Mouse (Mus musculus) regulatory T cell (primary cell): ENCODE results near the gene Dzip1.

ENCODE experiments used
- in situ Hi-C: fragments of 300-600 bp; cut with MboI, MseI; formaldehyde crosslinking; loops from one replicate; pipeline ENCODE4 v1.15.1; 2025; ENCODE audit warnings: high pct_unique_total_duplicates

Gene Dzip1

DNA sequence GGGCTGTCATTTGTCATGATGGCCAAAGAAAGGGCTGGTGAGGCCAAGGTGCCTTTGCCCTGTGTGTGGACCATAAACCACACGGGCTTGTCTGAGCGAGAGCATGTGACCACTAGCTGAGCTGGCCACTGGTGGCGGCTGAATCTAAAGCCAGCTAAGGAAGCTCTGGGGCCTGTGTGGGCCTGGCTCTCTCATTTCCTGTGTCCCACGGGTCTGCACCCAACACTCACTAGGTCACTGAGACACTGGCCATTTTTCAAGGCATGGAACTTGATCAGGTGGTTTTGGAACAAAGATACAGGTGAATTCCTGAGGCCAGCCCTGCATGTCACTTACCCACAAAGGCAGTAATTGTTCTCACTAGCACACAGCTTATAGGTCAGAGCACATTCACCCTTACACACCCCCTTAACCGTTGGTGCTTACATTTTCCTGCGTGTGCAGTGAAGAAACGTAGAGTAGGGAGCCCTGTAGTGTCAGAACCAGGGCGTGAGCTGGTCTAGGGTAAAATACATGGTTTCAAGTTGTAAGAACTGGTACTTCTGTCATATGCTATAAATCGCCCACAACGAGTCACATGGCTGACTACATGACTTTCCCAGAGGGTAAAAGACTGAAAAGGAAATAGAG is 50.4 kb downstream of the Dzip1 start:
- in situ Hi-C loops: no loop called here

DNA sequence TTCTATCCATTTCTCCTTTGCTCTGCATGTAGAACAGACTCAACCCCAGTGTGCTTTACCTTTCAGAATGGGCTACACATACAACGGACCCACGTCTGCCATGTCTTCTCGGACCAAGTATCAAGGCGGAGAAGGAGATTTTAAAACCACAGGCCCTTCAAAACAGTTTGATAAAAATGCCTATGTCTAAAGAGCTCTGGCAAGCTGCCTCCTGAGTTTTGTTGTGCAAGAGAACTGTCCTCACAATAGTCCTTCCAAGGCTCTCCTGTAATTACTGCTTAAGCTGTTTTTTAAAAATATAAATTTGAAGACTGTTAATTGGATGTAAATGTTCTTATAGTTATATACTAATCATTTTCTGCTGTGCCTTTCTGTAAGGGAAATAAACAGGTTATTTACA is 51.1 kb downstream of the Dzip1 start:
- in situ Hi-C loops: no loop called here

DNA sequence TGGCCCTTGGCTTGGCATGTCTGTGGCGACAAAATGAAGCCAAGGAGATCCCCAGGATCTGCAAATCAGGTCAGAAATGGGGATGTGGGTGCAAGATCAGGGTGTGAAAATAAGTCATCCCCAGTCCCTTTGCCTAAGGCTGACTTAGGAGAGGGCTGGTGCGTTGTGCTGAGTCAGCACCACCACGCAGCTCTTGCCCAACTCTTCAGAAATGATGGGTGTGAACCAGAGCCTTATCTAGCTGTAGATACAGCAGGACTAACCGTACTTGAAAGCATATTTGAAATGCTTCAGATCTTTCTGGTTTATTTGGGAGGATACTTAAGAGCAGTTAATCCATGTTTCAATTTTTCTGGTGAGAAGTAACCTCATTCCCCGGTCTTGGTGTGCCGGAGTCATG is 55.5 kb downstream of the Dzip1 start:
- in situ Hi-C loops: no loop called here

DNA sequence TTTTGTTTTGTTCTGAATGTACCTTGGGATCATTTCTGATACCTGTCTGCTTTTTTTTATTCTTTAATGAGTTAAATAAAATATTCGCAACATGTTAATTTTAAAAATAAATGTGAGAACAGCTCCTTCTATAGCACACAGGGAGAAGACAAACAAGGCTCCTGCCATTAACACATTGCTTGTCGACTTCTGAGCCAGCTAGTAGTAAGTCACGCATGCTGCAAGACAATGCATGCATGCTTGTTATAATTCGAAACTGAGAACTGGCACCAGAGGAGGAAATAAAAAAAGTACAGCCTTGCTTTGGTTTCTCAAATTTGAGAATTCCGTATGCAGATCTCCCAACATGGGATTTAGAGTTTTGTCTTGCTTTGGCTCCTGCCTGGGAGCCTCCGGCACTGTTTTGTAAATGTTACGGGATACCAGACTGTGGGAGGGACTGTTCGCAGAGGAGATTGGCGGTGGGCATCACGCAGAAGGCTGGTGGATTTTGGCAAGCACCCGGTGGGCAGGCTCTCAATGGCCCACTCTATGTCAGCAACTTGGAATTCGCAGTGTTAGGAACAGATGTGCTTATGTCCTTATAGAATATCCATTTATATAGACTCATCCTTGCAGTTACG is 57.0 kb downstream of the Dzip1 start:
- in situ Hi-C loops: no loop called here

DNA sequence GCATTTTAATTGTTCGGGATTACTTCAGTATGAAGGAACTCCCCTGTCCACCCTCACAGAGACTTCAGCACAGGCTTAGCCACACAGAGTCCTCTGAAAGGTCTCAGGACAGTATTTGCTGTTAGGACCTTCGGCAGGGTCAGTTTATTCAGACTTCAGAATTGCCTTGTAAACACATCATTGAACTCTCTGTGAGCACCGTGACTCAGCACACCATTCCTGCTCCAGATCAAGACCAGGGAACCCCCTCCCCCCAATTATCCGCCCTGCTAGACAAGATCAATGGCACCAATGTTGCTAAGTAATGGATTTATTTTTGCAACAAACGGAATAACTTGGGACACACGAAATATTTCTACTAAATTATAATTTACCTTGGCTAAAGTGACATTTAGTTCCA is 57.9 kb downstream of the Dzip1 start:
- in situ Hi-C loops: no loop called here

DNA sequence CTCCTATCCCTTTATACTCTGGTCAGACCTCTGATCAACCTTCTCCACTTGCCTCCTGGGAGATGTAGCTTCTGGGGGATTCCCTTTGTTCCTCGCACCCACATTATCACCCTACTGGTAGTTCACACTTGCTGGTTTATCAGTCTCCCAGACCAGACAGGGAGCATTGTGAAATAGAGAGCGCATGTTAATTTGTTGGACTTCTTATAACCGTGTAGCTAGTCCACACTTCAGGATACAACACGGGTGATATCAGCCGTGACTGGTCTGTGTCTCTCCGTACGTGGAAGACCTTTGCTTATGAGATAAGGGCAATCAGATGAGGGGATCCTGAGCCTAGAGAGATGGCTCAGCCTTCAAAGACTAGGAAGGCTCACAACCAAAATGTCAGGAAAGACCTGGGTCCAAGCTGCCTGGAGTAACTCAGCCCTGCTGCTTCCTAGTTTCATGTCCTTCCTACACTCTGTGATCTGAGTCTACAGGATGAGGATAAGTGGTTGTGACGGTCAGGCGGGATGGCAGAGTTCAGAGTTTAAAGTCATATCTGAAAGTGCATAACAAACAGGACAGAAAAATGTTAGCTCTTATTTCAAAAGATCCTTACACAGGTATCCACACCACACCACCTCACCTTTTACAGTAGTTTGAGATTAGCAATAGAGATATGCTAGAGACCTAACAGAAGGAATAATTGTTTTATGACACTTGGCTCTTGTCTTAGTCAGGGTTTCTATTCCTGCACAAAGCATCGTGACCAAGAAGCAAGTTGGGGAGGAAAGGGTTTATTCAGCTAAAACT is 59.0 kb downstream of the Dzip1 start:
- in situ Hi-C loops: no loop called here

DNA sequence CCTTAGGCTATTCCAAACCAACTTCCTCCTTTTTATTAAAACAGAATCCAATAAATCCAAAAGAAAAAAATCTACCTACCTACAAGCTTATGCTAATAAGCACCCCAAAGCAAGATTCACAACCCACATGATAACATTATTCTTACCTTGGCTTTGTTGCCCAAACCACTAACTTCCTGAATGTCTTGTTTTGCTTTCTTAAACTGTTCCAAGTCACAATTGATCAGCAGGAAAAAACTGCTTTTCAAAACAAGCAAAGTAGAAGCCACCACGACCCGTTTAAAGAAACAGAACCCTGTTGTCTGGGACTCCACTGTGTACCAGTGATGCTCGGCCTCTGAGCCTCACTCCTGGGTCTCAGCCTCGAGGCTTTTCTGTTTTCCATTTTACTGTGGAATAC is 60.4 kb downstream of the Dzip1 start:
- in situ Hi-C loops: no loop called here

DNA sequence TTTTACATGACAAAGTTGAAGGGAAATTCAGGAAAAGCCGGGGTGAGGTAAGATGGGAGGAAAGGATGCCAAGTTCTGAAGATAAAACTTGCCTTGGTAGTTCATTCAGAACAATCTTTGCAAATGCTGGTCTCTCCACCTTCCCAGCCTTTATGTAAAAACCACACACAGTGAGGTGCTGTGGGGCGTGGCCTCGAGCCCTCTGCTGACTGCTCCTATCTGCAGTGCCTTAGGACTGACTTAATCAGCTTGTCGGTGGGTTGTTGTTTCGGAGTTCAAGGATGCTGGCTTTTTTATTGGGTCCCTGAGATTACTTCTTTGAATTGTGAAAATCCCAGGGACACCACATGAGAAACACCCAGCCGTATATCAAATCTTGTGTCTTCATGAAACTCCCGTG is 63.0 kb downstream of the Dzip1 start:
- in situ Hi-C loops: no loop called here

DNA sequence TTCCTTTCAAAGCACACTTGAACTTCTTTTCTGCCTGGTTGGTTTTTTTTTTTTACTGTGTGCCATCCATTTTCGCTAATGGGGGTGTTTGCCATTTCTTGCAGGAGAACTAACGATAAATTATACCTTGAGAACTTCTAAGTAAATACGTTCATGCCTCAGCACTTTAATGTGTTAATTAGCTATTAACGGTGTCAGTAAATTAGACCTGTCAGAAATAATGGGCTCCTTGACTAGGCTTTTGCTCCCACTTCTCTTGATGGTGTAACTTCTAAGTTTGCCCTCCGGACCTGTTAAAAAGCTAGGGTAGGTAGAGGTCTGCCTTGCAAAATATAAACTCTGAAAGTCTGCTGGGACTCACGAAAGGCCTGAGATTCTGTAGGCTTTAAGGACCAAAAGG is 66.9 kb downstream of the Dzip1 start:
- in situ Hi-C loops: no loop called here

DNA sequence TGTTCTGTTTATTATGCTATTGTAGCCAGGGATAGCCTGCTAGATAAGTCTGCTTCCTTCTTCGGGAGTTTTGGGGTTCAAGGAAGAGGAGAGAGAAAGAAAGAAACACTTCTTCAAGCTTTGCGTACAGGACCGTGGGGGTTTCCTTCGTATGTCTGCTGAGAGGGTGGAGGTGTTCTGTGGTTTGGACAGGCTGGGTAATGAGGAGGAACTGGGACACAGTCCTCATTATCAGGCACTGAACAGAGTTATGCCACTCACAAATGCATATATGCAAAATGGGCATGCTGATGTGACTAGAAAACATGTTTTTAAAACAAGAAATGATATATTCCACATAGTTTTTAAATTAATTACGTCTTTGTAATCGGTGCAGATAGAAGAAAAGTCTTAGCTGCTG is 68.7 kb downstream of the Dzip1 start:
- in situ Hi-C loops: no loop called here

DNA sequence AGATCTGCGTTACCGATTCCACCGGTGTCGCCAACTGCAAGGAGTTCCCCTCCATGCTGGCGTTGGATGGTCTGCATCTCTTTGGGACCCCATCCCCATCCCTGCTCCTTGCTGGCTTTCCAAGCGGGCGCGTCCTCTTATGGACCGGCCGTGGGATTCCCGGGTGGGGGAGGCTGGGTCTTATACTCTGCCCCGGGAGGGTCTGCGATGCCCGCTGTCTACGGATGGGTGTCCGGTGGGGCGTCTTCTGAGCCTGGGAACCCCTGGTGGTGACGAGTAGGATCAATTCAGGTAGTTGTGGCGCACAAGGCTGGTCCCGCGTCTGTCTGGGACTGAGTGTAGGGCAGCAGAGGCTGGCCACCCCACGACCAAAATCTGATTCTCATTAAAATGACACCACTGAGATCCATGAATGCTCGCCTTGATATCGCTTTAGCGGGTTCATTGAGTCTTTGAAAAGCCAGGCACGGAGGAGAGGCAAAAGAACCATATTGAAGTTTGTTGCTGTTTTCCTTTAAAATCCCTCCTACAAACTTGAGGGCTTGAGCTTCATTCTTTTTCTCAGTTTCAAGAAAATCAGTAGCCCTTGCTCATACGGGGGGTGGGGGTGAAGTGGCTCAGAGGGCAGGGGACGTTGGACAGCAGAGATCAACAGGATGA is 70.0 kb downstream of the Dzip1 start:
- in situ Hi-C loops: no loop called here

DNA sequence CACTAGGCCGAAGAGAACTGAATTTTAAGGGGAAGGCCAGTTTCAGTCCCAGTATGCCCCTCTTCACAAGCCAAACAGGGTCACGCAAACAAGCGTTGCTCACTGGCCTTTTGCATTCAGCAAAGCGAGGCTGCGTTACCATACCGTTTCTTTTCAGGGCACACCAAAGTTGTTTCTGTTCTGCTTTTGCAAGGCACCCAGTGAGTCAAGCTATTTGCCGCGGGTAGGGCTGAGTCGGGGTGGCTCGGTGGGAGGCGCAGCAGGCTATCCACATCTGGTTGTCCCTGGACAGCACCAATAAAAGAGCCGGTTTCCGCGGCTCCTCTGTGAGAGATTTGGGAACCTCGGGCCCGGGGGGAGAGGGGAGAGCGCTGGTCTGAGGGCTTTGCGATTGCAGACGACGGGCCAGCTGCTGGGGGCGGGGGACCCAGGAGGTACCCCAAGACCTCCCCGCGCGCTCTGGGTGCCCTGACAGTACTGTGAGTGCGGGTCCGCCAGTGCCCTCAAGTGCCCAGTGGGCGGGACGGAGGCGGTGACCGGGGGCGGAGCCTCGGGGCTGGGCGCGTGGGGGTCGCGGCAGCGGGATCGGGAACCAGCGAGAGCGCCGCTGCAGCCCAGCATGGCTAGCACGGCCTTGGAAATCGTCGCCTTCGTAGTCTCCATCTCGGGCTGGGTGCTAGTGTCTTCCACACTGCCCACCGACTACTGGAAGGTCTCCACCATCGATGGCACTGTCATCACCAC is 70.7 kb downstream of the Dzip1 start:
- in situ Hi-C loops: no loop called here

DNA sequence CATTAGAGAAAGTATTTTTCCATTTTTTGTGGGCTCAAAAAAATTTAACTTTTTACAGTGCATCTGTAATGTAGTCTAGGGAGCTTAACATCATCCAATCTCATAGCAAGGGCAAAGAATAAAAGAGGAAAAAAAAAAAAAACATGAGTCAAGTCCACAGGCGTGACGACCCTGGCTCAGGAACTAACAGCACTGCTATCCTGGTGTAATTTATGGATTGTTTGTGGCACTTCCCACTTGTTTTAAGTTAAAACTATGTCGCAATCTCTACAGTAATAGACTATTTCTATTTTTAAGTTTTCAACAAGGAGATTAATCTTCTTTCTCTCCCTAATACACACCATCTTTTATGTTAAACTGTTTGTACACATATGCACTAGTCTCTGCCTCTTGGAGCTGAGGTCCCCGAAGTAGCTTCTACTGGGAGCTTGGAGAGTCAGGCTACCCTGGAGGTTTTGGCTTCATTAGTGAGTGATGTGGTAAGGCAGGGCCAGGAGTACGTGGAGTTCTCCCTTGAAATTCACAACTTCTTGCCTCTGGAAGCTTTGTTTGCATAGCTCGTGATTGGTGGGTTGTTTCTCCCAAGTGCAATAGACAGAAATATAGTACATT is 73.7 kb downstream of the Dzip1 start:
- in situ Hi-C loops: no loop called here

DNA sequence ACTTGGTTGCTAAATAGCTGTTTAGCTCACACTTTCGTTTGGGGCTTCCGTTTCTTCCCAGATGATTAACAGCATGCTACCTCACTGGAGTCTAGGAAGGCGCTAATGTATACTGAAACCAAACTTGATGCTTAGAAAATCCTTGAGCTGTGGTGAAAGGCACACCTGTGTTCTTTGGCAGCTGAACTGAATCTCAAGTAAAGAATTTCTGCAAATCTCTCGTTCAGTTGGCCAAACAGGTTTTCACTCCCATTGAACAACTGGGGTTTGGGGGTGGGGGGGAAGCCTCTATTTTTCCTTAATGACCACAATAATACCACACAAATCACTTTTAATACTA is 74.6 kb downstream of the Dzip1 start:
- in situ Hi-C loops: no loop called here

DNA sequence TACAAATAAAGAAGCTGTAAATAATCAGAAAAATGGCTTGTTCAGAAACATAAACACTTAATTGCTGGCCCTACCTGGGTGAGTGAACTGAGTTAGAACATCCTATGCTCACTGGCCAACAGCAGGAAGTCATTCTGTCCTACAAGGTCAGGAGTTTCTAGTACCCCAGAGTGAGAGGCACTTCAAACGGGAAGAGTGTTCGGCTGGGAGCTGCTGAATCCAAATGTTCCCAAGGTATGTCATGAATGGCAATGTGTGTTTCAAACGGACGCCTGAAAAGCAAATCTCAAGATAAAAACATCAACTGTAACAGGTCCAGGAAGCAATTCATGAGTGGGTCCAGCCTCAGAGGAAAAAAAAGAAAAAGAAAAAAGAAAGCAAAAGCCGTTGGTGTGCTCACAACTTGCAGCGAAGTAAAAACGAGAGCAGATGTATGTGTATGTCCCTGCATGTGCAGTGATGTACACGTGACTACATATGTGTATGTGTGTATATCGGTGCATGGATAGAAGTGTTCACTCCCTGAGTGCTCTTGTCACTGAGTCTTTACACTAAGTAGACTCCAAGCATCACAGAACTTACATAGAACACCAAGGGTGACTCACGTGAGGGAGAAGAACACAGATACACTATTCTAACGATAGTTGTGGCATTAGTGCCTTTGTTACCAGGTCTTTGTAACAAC is 75.1 kb downstream of the Dzip1 start:
- in situ Hi-C loops: no loop called here

DNA sequence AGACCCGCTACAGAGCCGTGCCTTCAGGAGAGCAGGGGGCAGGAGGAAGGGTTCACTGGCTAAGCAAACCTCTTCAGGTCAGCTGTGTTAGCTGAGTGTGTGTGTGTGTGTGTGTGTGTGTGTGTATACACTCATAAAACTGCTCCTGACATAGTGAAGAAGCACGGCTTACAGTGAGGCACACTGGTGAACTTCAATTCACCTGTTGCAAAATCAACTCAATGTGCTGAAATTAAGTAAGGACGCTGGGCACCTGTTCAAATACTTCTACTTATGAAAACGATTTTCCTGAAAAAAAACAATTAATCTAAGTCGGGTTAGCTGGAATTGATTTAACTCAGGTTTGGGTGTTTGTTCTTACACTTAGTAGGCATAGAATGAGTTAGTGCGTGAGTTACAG is 77.1 kb downstream of the Dzip1 start:
- in situ Hi-C loops: no loop called here

DNA sequence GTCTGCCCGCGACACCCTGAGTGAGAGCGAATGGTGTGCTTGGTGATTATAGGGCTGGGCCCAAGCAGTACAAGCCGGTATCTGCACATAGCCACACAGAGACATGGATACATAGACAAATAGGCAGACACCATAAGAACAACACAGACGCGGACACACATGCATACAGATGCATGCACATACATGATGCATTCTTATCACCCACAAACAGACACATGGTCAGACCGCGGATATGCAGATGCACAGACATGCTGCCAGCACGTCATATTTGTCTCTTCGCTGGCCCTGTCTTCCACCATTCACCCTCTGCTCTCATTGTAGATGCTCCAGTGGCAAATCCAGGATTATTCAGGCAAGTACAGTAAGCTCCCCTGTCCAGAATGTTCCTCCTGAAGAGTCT is 78.4 kb downstream of the Dzip1 start:
- in situ Hi-C loops: no loop called here

DNA sequence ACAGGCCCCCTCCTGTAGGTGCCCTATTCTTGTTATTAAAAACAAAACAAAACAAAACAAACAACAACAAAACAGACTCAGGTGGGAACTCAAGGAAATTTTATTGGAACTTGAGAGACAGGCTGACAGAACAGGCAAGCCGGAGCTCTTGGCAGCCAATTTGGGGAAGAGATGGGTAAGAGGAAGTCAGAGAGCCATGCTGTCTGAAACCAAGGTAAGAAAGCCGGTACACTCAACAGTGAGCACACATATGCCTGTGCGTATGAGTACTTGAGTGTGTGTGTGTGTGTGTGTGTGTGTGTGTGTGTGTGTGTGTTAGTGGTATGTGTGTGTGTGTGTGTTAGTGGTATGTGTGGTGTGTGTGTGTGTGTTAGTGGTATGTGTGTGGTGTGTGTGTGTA is 82.9 kb downstream of the Dzip1 start:
- in situ Hi-C loops: no loop called here

DNA sequence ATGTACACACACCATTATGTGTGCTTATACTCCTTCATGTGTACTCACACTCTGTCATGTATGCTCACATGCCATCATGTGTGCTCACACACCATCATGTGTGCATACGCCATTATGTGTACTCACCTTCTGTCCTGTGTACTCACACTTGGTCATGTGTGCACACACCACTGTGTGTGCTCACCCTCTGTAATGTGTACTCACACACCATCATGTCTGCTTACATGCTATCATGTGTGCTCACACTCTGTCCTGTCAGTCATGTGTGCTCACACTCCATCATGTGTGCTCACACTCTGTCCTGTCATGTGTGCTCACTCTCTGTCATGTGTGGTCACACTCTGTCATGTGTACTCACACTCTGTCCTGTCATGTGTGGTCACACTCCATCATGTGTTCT is 85.2 kb downstream of the Dzip1 start:
- in situ Hi-C loops: no loop called here

DNA sequence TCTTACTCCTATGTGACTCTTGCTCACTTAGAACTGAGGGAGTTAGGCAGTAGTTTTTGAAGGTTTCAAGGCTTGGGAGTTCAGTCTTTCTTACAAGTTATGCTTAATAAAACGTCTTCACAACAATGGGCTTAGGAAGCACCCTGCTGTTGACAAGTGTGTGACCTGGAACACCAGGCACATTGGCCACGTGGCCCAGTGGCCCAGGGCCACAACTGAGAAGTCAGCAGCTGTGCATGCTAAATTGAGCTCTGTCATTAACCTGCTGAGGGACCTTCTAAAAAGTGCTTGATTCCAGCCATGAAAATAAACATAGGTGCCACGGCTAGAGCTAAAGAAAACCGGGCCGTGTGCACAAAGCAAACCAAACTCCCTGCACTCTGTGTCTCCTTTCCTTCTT is 85.8 kb downstream of the Dzip1 start:
- in situ Hi-C loops: no loop called here

DNA sequence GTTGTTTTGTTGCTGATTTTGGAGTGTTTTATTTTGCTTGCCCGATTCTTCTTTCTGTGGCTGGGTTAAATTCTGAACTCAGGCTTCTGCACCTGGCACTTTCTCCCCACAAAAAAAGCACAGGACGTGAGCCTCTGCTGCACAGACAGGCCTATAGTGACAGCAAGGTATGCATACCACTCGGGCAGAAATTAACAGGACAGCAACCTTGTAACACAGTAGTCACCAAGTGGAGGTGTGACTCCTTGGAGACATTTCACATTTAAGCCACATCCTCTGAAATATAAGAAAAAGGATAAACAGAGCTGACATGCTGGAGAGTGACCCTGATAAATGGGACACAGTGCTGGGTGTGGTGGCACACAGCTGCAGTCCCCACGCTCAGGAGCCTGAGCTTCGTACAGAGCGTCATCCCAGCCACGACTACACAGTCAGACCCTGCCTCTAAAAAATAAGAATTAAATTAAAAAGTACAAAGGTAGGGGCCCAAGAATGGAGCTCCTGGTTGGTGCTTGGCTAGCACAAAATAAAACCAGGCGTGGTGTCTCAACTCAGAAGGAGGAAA is 86.6 kb downstream of the Dzip1 start:
- in situ Hi-C loops: no loop called here
